Mouse (Mus musculus) cortical plate, adult 2 months (tissue): ENCODE data around the gene Ppil2.

Source experiments
- CTCF ChIP-seq: fragments of 200-500 bp; IDR thresholded peaks from 2 replicates; pipeline ENCODE4 v1.5.1; 2011; ENCODE audit warnings: mild to moderate bottlenecking, control low read depth, low read length; ENCODE audit not compliant: insufficient read depth; ENCODE audit errors: extremely low read depth
- POLR2A ChIP-seq: fragments of 200-500 bp; IDR thresholded peaks from 2 replicates; pipeline ENCODE4 v1.6.1; 2011; ENCODE audit warnings: mild to moderate bottlenecking, low read length, control low read depth; ENCODE audit not compliant: insufficient read depth; ENCODE audit errors: extremely low read depth

DNA sequence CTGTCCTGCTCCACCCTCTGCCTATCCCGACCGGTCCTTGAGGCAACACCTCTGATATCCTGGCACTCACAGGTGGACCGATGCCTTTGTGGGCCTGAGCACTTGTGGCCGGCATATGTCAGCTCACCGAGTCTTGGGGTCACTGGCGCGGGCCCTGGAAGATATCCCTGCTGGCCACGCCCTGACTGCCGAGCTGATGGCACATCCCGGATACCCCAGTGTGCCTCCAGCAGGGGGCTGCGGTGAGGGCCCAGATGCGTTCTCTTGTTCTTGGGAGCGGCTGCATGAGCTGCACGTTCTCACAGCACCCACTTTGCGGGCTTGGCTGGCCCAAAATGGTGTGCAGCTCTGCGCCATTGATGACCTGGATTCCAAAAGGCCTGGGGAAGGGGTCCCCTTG, 37.0 kb upstream of the Ppil2 start:
- TF ChIP-seq POLR2A, result no peak
- no peak for TF ChIP-seq CTCF
